Mouse (Mus musculus): ENCODE measurements around the gene Bcdin3d. TPM values are rescaled to one million over a fixed set of nuclear protein-coding genes. Genes with fewer than 3 reads are reported as not detected.

Bcdin3d gene
- polyA plus RNA-seq, 1 experiment from 2014 or later: 19.4 TPM

DNA sequence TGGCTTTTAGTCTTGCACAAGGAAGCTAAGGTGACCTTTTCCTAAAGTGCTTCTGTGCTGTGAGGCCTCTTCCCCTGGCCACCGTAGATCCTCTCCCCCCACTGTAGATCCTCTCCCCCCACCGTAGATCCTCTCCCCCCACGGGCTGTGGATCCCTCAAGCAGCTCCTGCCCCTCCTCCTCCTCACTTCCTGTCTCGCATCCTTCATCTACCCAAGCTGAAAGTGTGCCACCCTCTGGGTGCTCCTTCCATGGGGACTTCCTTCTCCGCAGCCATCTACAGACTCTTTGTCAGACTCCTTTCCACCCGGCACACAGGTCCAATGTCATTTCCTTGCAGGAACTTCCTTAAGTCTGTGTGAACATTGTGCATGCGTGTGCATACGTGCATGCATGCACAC, 44.1 kb downstream of the Bcdin3d start:
- Histone ChIP-seq H3K36me3 (peaks cover 96% of the 10 kb centered on the region), H3K9me3 (replicated peaks) (no peaks in the 10 kb centered on the region), H3K4me3 (no peak overlapping the region), H3K27me3 (ENCODE audit: low read depth, poor library complexity, severe bottlenecking) (no peaks in the 10 kb centered on the region), H3K4me1 (peaks cover 23% of the 10 kb centered on the region), H3K27ac (0 out of 2 replicates have a peak overlapping the region, but pooled peaks have one; percentile 46)
- WGBS: 83% methylated on average over 8 of the region's 8 CpGs
- no peak for DNase-seq (ENCODE audit: low spot score)

DNA sequence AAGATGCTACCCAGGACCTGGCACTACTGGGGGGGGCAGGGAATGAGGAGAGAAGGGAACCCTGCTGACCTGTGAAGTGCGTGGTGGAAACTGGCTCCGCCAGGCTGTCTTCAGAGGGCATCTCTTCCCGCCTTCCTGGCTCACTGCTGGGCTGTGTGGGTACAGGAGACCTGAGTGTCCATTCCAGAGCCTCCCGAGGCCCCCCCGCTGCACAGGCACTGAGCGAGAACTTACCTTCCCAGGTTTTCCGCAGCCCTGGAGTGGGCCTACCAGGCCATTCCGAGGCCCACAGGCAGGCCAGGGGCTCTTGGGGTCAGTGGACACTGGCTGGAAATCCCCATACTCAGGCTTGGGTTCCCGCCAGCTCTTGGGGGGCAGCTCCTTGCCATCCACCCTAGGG, 50.6 kb downstream of the Bcdin3d start:
- no peak for DNase-seq (ENCODE audit: low spot score)
- WGBS: 92% methylated on average over 9 of the region's 9 CpGs
- Histone ChIP-seq H3K9me3 (replicated peaks) (no peaks in the 10 kb centered on the region), H3K4me1 (peaks cover 38% of the 10 kb centered on the region), H3K27me3 (ENCODE audit: low read depth, poor library complexity, severe bottlenecking) (no peaks in the 10 kb centered on the region), H3K36me3 (peaks cover 79% of the 10 kb centered on the region), H3K4me3 (no peak overlapping the region), H3K27ac (peak overlapping the region; percentile 27; the same call in 1 of the 2 replicates)

DNA sequence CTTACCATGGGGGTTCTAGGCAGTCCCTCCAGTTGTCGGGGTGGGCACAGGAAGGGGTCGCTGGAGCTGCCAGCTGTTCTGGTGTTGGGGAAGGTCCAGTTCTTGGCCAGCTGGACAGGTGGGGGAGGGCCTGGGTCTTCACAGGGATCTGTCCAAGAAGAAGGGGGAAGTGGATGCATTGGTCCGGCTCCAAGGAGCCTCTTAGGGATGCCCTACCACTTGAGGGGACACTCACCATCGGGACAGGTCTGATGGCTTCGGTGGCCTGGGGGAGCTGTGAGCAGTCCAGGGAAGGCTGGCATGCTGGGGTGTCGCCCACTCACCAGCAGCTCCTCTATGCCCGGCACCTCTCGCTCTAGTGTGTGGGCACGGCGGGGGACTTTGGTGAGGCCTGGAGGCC, 51.4 kb downstream of the Bcdin3d start:
- H3K36me3 ChIP-seq: peaks cover 72% of the 10 kb centered on the region
- 0 out of 2 replicates have a peak overlapping the region, but pooled peaks have one; percentile 1 for H3K4me3 ChIP-seq
- 0 out of 2 replicates have a peak overlapping the region, but pooled peaks have one; percentile 27 for H3K27ac ChIP-seq
- H3K9me3 ChIP-seq (replicated peaks): no peaks in the 10 kb centered on the region
- no peaks in the 10 kb centered on the region for H3K27me3 ChIP-seq (ENCODE audit: low read depth, poor library complexity, severe bottlenecking)
- WGBS: 94% methylated on average over 10 of the region's 10 CpGs
- H3K4me1 ChIP-seq: peaks cover 34% of the 10 kb centered on the region
- DNase-seq (ENCODE audit: low spot score): no peak

DNA sequence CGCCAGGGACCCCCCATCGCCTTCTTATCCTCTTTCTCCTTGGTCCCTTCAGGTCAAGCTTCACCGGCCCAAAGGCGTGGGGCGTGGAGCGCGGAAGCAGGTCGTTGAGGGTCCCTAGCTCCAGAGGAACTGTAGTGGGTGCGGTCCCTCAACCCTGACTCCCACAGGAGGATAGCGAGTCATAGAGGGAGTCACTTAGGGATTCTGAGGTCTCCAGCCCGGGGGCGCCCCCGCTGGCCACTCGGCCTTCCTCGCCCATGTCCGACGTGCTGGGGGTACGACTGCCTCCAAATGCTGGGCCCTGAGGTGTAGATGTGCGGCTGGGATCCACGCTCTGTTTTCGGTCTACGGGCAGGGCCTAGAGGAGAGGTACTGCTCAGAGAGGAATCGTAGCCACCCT, 52.0 kb downstream of the Bcdin3d start:
- no peaks in the 10 kb centered on the region for H3K9me3 ChIP-seq (replicated peaks)

DNA sequence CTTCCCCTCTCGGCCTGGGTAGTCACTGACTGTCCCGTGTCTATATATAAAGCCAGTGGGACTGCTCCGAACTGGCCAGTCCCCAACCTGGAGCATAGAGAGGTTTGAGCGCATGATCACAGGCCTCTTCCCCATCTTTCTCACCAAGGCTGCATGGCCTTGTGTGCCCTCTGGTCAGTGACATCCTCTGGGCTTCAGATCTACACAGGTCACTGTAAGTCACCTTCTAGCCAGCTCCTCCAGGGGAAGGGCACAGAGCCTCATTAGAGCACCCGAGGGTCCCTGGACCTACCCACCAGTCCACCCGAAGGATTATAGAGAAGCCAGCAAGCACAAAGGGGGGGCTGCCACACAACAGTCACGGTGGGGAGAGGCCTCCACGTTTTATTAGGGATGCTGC, 52.9 kb downstream of the Bcdin3d start:
- Histone ChIP-seq H3K27me3 (ENCODE audit: low read depth, poor library complexity, severe bottlenecking) (no peaks in the 10 kb centered on the region), H3K27ac (peak overlapping the region; percentile 93), H3K9me3 (replicated peaks) (no peaks in the 10 kb centered on the region), H3K4me3 (0 out of 2 replicates have a peak overlapping the region, but pooled peaks have one; percentile 25), H3K4me1 (peaks cover 43% of the 10 kb centered on the region), H3K36me3 (peaks cover 57% of the 10 kb centered on the region)
- WGBS: 89% methylated on average over 8 of the region's 8 CpGs
- no peak for DNase-seq (ENCODE audit: low spot score)

More for the DNA sequence above, 52.0 kb downstream of the Bcdin3d start:
- H3K27me3 ChIP-seq (ENCODE audit: low read depth, poor library complexity, severe bottlenecking): no peaks in the 10 kb centered on the region
- peak overlapping the region; percentile 63; the same call in 1 of the 2 replicates for H3K27ac ChIP-seq
- peaks cover 66% of the 10 kb centered on the region for H3K36me3 ChIP-seq
- peaks cover 39% of the 10 kb centered on the region for H3K4me1 ChIP-seq
- no peak for DNase-seq (ENCODE audit: low spot score)
- 95% methylated on average over 23 of the region's 23 CpGs for WGBS
- 0 out of 2 replicates have a peak overlapping the region, but pooled peaks have one; percentile 1 for H3K4me3 ChIP-seq

DNA sequence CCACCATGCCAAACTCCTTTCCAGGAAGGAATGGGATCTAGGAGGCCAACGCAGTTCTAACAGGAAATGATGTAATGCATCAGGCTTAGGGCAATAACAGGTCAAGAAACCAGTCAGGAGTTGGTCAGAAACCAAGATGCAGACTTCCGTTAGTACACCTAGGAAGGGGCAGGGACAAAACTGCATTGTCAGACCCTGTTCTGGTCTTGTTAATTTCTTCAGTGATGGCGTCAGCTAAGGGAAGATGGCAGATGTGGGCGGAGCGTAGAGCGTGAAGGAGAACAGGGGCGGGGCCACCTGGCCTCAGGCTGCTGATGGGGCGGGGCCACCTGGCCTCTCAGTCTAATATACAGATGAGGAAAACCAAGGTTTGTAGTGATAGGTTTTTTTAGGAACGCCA, 53.4 kb downstream of the Bcdin3d start:
- peak overlapping the region; percentile 25 for H3K4me3 ChIP-seq
- 72% methylated on average over 9 of the region's 9 CpGs for WGBS
- H3K9me3 ChIP-seq (replicated peaks): no peaks in the 10 kb centered on the region
- H3K27me3 ChIP-seq (ENCODE audit: low read depth, poor library complexity, severe bottlenecking): no peaks in the 10 kb centered on the region
- H3K27ac ChIP-seq: peak overlapping the region; percentile 93
- H3K4me1 ChIP-seq: peaks cover 47% of the 10 kb centered on the region
- H3K36me3 ChIP-seq: peaks cover 52% of the 10 kb centered on the region
- DNase-seq (ENCODE audit: low spot score): no peak

DNA sequence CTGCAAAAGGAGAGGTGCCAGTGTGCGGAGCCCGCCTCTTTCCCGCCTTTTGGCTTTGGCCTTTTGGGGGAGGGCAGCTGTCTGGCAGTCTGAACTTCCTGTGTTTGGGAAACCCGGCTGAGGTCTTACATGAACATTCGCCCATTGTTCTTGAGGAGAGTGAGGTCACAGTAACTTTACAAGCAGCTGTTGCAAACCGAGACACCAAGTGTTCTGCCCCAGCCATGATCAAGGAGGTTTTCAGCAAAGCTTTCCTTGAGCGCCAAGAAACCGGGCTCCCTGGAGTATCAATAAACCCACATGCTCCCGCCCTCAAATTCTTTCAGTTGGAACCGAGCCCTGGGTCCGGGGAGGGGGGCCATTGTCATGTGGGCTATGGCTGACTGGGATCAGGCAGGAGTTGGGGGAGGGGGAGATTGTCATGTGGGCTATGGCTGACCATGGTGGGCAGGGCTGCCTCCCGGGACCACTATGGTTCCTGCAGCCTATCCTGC, 54.0 kb downstream of the Bcdin3d start:
- H3K9me3 ChIP-seq (replicated peaks): no peaks in the 10 kb centered on the region
- H3K4me3 ChIP-seq: peak overlapping the region; percentile 25
- WGBS: 20% methylated on average over 12 of the region's 12 CpGs

DNA sequence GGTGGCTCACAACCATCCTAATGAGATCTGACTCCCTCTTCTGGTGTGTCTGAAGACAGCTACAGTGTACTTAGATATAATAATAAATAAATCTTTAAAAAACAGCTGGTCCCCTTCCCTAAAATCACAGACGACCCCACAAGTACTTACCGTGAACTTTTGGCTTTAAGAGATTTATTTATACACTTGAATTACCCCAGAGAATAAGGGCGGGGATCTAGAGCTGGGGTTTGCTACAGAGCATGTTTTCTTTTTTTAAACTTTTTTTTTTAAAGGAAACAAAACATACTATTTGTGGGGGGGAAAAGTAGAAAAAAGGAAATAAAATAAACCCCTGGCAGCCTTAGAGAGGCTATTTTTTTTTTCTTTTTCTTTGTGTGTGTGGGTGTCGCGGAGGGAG, 54.4 kb downstream of the Bcdin3d start:
- peak overlapping the region; percentile 25 for H3K4me3 ChIP-seq
- no peaks in the 10 kb centered on the region for H3K9me3 ChIP-seq (replicated peaks)
- H3K4me1 ChIP-seq: peaks cover 48% of the 10 kb centered on the region
- H3K36me3 ChIP-seq: peaks cover 42% of the 10 kb centered on the region
- peak overlapping the region; percentile 93 for H3K27ac ChIP-seq
- no peak for DNase-seq (ENCODE audit: low spot score)
- 59% methylated on average over 5 of the region's 5 CpGs for WGBS
- H3K27me3 ChIP-seq (ENCODE audit: low read depth, poor library complexity, severe bottlenecking): no peaks in the 10 kb centered on the region

More for the DNA sequence above, 54.0 kb downstream of the Bcdin3d start:
- peaks cover 46% of the 10 kb centered on the region for H3K36me3 ChIP-seq
- H3K4me1 ChIP-seq: peaks cover 48% of the 10 kb centered on the region
- H3K27ac ChIP-seq: peak overlapping the region; percentile 93
- H3K27me3 ChIP-seq (ENCODE audit: low read depth, poor library complexity, severe bottlenecking): no peaks in the 10 kb centered on the region
- DNase-seq (ENCODE audit: low spot score): peak; percentile 81

Other genes with a start within 250 kb of the Bcdin3d start
- gene Kcnh3, start 249.9 kb downstream of the Bcdin3d start, polyA plus RNA-seq (2016; fragmentation: Nextera tagmentation; extraction: Ambion mirVana): 0.15 TPM in 1 of 2 replicates, not detected in the other
- gene Mcrs1, start 222.8 kb downstream of the Bcdin3d start, polyA plus RNA-seq (2016; fragmentation: Nextera tagmentation; extraction: Ambion mirVana): 180 and 190 TPM in 2 replicates
- 59.3 and 71.2 TPM in 2 replicates for gene Prpf40b, start 179.6 kb downstream of the Bcdin3d start, polyA plus RNA-seq (2016; fragmentation: Nextera tagmentation; extraction: Ambion mirVana)
- 0.21 and 0.29 TPM in 2 replicates for gene Fam186b, start 178.8 kb downstream of the Bcdin3d start, polyA plus RNA-seq (2016; fragmentation: Nextera tagmentation; extraction: Ambion mirVana)
- 30.4 and 42.2 TPM in 2 replicates for gene Fmnl3, start 104.2 kb downstream of the Bcdin3d start, polyA plus RNA-seq (2016; fragmentation: Nextera tagmentation; extraction: Ambion mirVana)
- gene Tmbim6, start 81.8 kb downstream of the Bcdin3d start, polyA plus RNA-seq (2016; fragmentation: Nextera tagmentation; extraction: Ambion mirVana): 272 and 296 TPM in 2 replicates
- gene Nckap5l, start 17.0 kb downstream of the Bcdin3d start, polyA plus RNA-seq (2016; fragmentation: Nextera tagmentation; extraction: Ambion mirVana): 16.3 and 17.4 TPM in 2 replicates
- 0.26 TPM in 1 of 2 replicates, not detected in the other for gene Faim2, start 53.4 kb upstream of the Bcdin3d start, polyA plus RNA-seq (2016; fragmentation: Nextera tagmentation; extraction: Ambion mirVana)
- not detected in 2 replicates for gene Aqp2, start 104.3 kb upstream of the Bcdin3d start, polyA plus RNA-seq (2016; fragmentation: Nextera tagmentation; extraction: Ambion mirVana)
- not detected in 2 replicates for gene Aqp5, start 116.1 kb upstream of the Bcdin3d start, polyA plus RNA-seq (2016; fragmentation: Nextera tagmentation; extraction: Ambion mirVana)
- not detected in 2 replicates for gene Aqp6, start 126.7 kb upstream of the Bcdin3d start, polyA plus RNA-seq (2016; fragmentation: Nextera tagmentation; extraction: Ambion mirVana)
- gene Racgap1, start 176.9 kb upstream of the Bcdin3d start, polyA plus RNA-seq (2016; fragmentation: Nextera tagmentation; extraction: Ambion mirVana): 128 and 138 TPM in 2 replicates
- 1.1 TPM in 2 replicates for gene Asic1, start 195.6 kb upstream of the Bcdin3d start, polyA plus RNA-seq (2016; fragmentation: Nextera tagmentation; extraction: Ambion mirVana)
- gene Smarcd1, start 227.4 kb upstream of the Bcdin3d start, polyA plus RNA-seq (2016; fragmentation: Nextera tagmentation; extraction: Ambion mirVana): 84.0 and 85.8 TPM in 2 replicates
- not detected in 2 replicates for gene Gm17349, start 230.8 kb upstream of the Bcdin3d start, polyA plus RNA-seq (2016; fragmentation: Nextera tagmentation; extraction: Ambion mirVana)
- gene Gpd1, start 242.8 kb upstream of the Bcdin3d start, polyA plus RNA-seq (2016; fragmentation: Nextera tagmentation; extraction: Ambion mirVana): 0.29 and 0.59 TPM in 2 replicates

Data from limb, embryonic 10.5 days (tissue).